23 mouse cellular contexts compared by ENCODE assay signal in genomic region chr13:109683001-109683400, GRCm38 (mm10).
DNase-seq lines count a peak whose midpoint lies in the region; ATAC-seq lines count a peak whose summit lies in the region.
"Had no signal": no experiment of that assay in that cellular context is flagged by ENCODE, and none has a peak within 500 bp of the region (broad histone marks: within the 10 kb centered on the region; RNA-seq: fewer than 3 reads in every experiment).

No protein-coding gene starts in this region.

- intact Hi-C loops in heart, postnatal 25 days (cut with DNase I), result no loop called here

- H3K4me3 ChIP-seq in heart, embryonic 12.5 days, result no peak overlapping the region
- peak overlapping the region; percentile 6; the same call in 1 of the 2 replicates for H3K4me3 ChIP-seq in liver, embryonic 15.5 days (replicated peaks)
- H3K4me3 ChIP-seq: erythroblast, embryonic 14.5 days; forebrain, embryonic 15.5 days; heart, embryonic 13.5 days; kidney, embryonic 15.5 days; limb, embryonic 10.5 days; megakaryocyte, embryonic 14.5 days; midbrain, embryonic 15.5 days; neural tube, embryonic 15.5 days had no signal

- WGBS in heart, embryonic 12.5 days, result 63% methylated on average over 10 of the region's 10 CpGs
- 22% methylated on average over 10 of the region's 10 CpGs for WGBS in liver, embryonic 15.5 days (ENCODE audit: insufficient replicate concordance)

- H3K27me3 ChIP-seq in heart, embryonic 12.5 days (replicated peaks), result no peaks in the 10 kb centered on the region
- H3K27me3 ChIP-seq in liver, embryonic 15.5 days, result no peaks in the 10 kb centered on the region
- H3K27me3 ChIP-seq: forebrain, embryonic 15.5 days; heart, embryonic 13.5 days; kidney, embryonic 15.5 days; megakaryocyte, embryonic 14.5 days; midbrain, embryonic 15.5 days; neural tube, embryonic 15.5 days had no signal

- DNase-seq in heart, postnatal 25 days (ENCODE audit: low spot score), result no peak
- no peak for DNase-seq in frontal cortex, adult 2 months (ENCODE audit: extremely low spot score in 1 of 2, low spot score in 1 of 2)
- no peak for DNase-seq in adrenal gland, adult 2 months
- no peak for DNase-seq in adrenal gland, postnatal 14 days
- DNase-seq: cerebellum, adult 9-10 months; kidney, postnatal 4 days; layer of hippocampus, adult 9-11 months; lung, adult 18-20 months; lung, postnatal 14 days; right cerebral cortex, postnatal 14 days had no signal

- H3K4me1 ChIP-seq in heart, embryonic 12.5 days (replicated peaks), result peaks cover 32% of the 10 kb centered on the region
- H3K4me1 ChIP-seq in liver, embryonic 15.5 days (replicated peaks), result peaks cover 59% of the 10 kb centered on the region

- no peak overlapping the region for H3K9ac ChIP-seq in heart, embryonic 12.5 days
- H3K9ac ChIP-seq in liver, embryonic 15.5 days, result no peak overlapping the region
- H3K9ac ChIP-seq: forebrain, embryonic 15.5 days; kidney, embryonic 15.5 days; midbrain, embryonic 15.5 days; neural tube, embryonic 15.5 days had no signal

- H3K36me3 ChIP-seq in heart, embryonic 12.5 days, result no peaks in the 10 kb centered on the region
- H3K36me3 ChIP-seq in liver, embryonic 15.5 days (replicated peaks), result no peaks in the 10 kb centered on the region
- H3K36me3 ChIP-seq: forebrain, embryonic 15.5 days; heart, embryonic 13.5 days; kidney, embryonic 15.5 days; limb, embryonic 10.5 days; midbrain, embryonic 15.5 days; neural tube, embryonic 15.5 days had no signal

- ATAC-seq in heart, embryonic 12.5 days (ENCODE audit: insufficient number of reproducible peaks, low FRiP score), result peak; percentile 44
- ATAC-seq in erythroblast, adult 5-6 weeks (replicated peaks; ENCODE audit: low FRiP score, poor library complexity, severe bottlenecking), result peak; percentile 24; the same call in 1 of the 2 replicates
- peak; percentile 69 for ATAC-seq in liver, embryonic 15.5 days (ENCODE audit: insufficient read depth)
- ATAC-seq: forebrain, embryonic 15.5 days; hindbrain, postnatal 0 days; intestine, postnatal 0 days; midbrain, embryonic 15.5 days had no signal

- no peak overlapping the region for H3K27ac ChIP-seq in heart, embryonic 12.5 days (ENCODE audit: poor library complexity, severe bottlenecking)
- H3K27ac ChIP-seq in liver, embryonic 15.5 days (replicated peaks), result peak overlapping the region; percentile 80
- H3K27ac ChIP-seq: forebrain, embryonic 15.5 days; hindbrain, postnatal 0 days; kidney, embryonic 15.5 days; limb, embryonic 10.5 days; midbrain, embryonic 15.5 days; neural tube, embryonic 15.5 days had no signal

- H3K9me3 ChIP-seq in heart, embryonic 12.5 days (replicated peaks), result no peaks in the 10 kb centered on the region
- no peaks in the 10 kb centered on the region for H3K9me3 ChIP-seq in liver, embryonic 15.5 days (replicated peaks)
- H3K9me3 ChIP-seq: forebrain, embryonic 15.5 days; heart, embryonic 13.5 days; kidney, embryonic 15.5 days; limb, embryonic 10.5 days; megakaryocyte, embryonic 14.5 days; midbrain, embryonic 15.5 days; neural tube, embryonic 15.5 days had no signal

- H3K4me2 ChIP-seq in heart, embryonic 12.5 days, result no peak overlapping the region
- H3K4me2 ChIP-seq in liver, embryonic 15.5 days, result peak overlapping the region; percentile 59
- H3K4me2 ChIP-seq: forebrain, embryonic 15.5 days; heart, embryonic 13.5 days; kidney, embryonic 15.5 days; midbrain, embryonic 15.5 days; neural tube, embryonic 15.5 days had no signal
